Mouse (Mus musculus): ENCODE data around the gene Dera. TPM values are rescaled to one million over a fixed set of nuclear protein-coding genes. Genes with fewer than 3 reads are reported as not detected.

Dera gene
- polyA plus RNA-seq, 1 experiment from 2014 or later: 74.5 TPM

DNA sequence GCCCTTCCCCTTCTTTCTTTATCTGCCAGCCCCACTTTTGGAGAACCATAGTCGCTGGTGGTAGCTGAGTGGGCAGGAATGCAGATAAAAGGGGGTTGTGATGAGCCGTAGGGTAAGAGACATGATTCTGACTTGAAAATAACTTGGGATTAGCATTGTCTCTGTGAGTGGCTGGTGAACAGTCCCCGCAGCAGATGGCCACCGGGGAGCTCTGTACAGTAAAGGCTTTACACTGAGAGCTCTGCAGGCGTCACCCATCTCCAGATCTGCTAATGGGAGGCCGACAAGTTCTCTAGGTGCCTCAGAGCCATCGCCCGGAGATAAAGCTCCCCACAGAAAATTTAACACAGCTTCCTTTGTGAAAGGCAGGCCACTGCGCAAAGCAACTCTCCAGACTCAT lies 62.2 kb downstream of the Dera start:
- H3K4me1 ChIP-seq (ENCODE audit: control insufficient read depth, insufficient read depth, low read length): no peaks in the 10 kb centered on the region
- H3K36me3 ChIP-seq (replicated peaks; ENCODE audit: control insufficient read depth, insufficient read depth, low read depth, low read length): no peaks in the 10 kb centered on the region
- no peak overlapping the region for H3K4me2 ChIP-seq (ENCODE audit: low read depth, low read length)
- H3K4me3 ChIP-seq (ENCODE audit: low read depth, low read length): no peak overlapping the region
- no peak overlapping the region for H3K27ac ChIP-seq (replicated peaks; ENCODE audit: low read depth, low read length)
- DNase-seq (ENCODE audit: low spot score) (no peak), ATAC-seq (replicated peaks; ENCODE audit: insufficient number of reproducible peaks, low FRiP score, low TSS enrichment, low read depth) (no peak)
- no peaks in the 10 kb centered on the region for H3K27me3 ChIP-seq (ENCODE audit: control insufficient read depth, insufficient read depth, low read length)
- WGBS: 84% methylated on average over 9 of the region's 9 CpGs
- H3K9me3 ChIP-seq (replicated peaks; ENCODE audit: control insufficient read depth, low read length): no peaks in the 10 kb centered on the region
- H3K9ac ChIP-seq (replicated peaks; ENCODE audit: low read length): no peak overlapping the region

GRCm38 (mm10) chr6:137822550-137822949 lies 68.2 kb downstream of the Dera start:
- Histone ChIP-seq H3K4me3 (ENCODE audit: low read depth, low read length) (no peak overlapping the region), H3K27me3 (ENCODE audit: control insufficient read depth, insufficient read depth, low read length) (no peaks in the 10 kb centered on the region), H3K9me3 (replicated peaks; ENCODE audit: control insufficient read depth, low read length) (no peaks in the 10 kb centered on the region), H3K36me3 (replicated peaks; ENCODE audit: control insufficient read depth, insufficient read depth, low read depth, low read length) (no peaks in the 10 kb centered on the region), H3K9ac (replicated peaks; ENCODE audit: low read length) (no peak overlapping the region), H3K4me2 (ENCODE audit: low read depth, low read length) (no peak overlapping the region), H3K27ac (replicated peaks; ENCODE audit: low read depth, low read length) (no peak overlapping the region), H3K4me1 (ENCODE audit: control insufficient read depth, insufficient read depth, low read length) (no peaks in the 10 kb centered on the region)
- ATAC-seq (replicated peaks; ENCODE audit: insufficient number of reproducible peaks, low FRiP score, low TSS enrichment, low read depth) (no peak), DNase-seq (ENCODE audit: low spot score) (no peak)
- 81% methylated on average over 5 of the region's 5 CpGs for WGBS

DNA sequence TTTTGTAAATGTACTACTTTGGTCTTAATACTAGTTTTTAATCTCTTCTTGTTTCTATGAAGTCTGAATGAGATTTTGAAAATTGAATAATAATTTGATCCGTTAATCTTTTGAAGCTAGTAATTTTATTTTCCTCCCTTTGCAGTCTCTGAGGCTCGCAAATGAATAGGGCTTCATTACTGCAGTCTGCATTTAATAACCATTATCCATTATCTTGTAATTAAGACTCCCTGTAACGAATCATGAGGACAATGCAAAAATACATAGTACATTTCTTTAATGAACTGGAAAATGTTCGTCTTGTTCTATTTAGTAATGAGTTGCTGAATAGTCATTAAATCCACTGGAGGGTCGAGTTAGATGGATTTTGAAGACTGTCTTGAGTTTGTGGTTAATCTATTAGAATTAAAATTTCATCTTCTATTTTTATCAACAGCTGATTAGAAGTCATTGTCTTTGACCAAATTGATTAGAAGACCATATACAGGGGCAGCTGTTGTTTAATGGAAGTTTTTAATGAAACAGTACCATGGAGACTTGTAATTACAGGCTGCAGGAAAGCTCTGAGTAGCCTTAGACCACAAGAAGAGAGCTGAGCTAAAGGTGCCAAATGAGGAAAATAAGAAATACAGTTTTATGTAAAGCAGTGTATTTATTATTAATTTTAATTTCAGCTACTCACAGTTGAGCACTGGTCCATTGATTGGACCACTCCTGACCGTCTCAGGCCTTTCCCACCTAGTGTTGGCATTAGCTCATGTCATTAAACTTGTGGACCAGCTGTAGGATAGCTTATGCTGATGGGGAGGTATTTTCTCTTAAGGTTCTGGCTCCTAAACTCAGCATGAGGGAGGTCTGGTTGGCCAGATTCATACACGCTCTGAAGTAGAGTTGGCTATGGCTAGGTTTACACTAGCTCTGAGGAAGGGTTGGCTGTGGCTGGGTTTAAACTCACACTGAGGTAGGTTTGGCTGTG lies 70.0 kb downstream of the Dera start:
- Histone ChIP-seq H3K9me3 (replicated peaks; ENCODE audit: control insufficient read depth, low read length) (no peaks in the 10 kb centered on the region), H3K4me2 (ENCODE audit: low read depth, low read length) (no peak overlapping the region), H3K36me3 (replicated peaks; ENCODE audit: control insufficient read depth, insufficient read depth, low read depth, low read length) (no peaks in the 10 kb centered on the region), H3K27ac (replicated peaks; ENCODE audit: low read depth, low read length) (no peak overlapping the region), H3K4me3 (ENCODE audit: low read depth, low read length) (no peak overlapping the region), H3K27me3 (ENCODE audit: control insufficient read depth, insufficient read depth, low read length) (no peaks in the 10 kb centered on the region), H3K4me1 (ENCODE audit: control insufficient read depth, insufficient read depth, low read length) (no peaks in the 10 kb centered on the region), H3K9ac (replicated peaks; ENCODE audit: low read length) (no peak overlapping the region)
- DNase-seq (ENCODE audit: low spot score) (no peak), ATAC-seq (replicated peaks; ENCODE audit: insufficient number of reproducible peaks, low FRiP score, low TSS enrichment, low read depth) (no peak)
- 80% methylated on average over 7 of the region's 7 CpGs for WGBS

GRCm38 (mm10) chr6:137825022-137825613 lies 70.8 kb downstream of the Dera start:
- no peak overlapping the region for H3K9ac ChIP-seq (replicated peaks; ENCODE audit: low read length)
- no peak for DNase-seq (ENCODE audit: low spot score)
- WGBS: 81% methylated on average over 5 of the region's 5 CpGs
- 0 out of 2 replicates have a peak, but pooled peaks have one; percentile 31 for ATAC-seq (replicated peaks; ENCODE audit: insufficient number of reproducible peaks, low FRiP score, low TSS enrichment, low read depth)
- H3K36me3 ChIP-seq (replicated peaks; ENCODE audit: control insufficient read depth, insufficient read depth, low read depth, low read length): no peaks in the 10 kb centered on the region
- H3K4me1 ChIP-seq (ENCODE audit: control insufficient read depth, insufficient read depth, low read length): no peaks in the 10 kb centered on the region
- no peak overlapping the region for H3K27ac ChIP-seq (replicated peaks; ENCODE audit: low read depth, low read length)
- H3K4me2 ChIP-seq (ENCODE audit: low read depth, low read length): no peak overlapping the region
- no peaks in the 10 kb centered on the region for H3K27me3 ChIP-seq (ENCODE audit: control insufficient read depth, insufficient read depth, low read length)
- no peaks in the 10 kb centered on the region for H3K9me3 ChIP-seq (replicated peaks; ENCODE audit: control insufficient read depth, low read length)
- H3K4me3 ChIP-seq (ENCODE audit: low read depth, low read length): no peak overlapping the region

GRCm38 (mm10) chr6:137829056-137829776 lies 74.9 kb downstream of the Dera start:
- no peak overlapping the region for H3K9ac ChIP-seq (replicated peaks; ENCODE audit: low read length)
- 88% methylated on average over 12 of the region's 12 CpGs for WGBS
- ATAC-seq (replicated peaks; ENCODE audit: insufficient number of reproducible peaks, low FRiP score, low TSS enrichment, low read depth) (no peak), DNase-seq (ENCODE audit: low spot score) (no peak)
- no peaks in the 10 kb centered on the region for H3K4me1 ChIP-seq (ENCODE audit: control insufficient read depth, insufficient read depth, low read length)
- H3K27me3 ChIP-seq (ENCODE audit: control insufficient read depth, insufficient read depth, low read length): no peaks in the 10 kb centered on the region
- H3K4me3 ChIP-seq (ENCODE audit: low read depth, low read length): no peak overlapping the region
- no peaks in the 10 kb centered on the region for H3K9me3 ChIP-seq (replicated peaks; ENCODE audit: control insufficient read depth, low read length)
- no peak overlapping the region for H3K4me2 ChIP-seq (ENCODE audit: low read depth, low read length)
- H3K36me3 ChIP-seq (replicated peaks; ENCODE audit: control insufficient read depth, insufficient read depth, low read depth, low read length): no peaks in the 10 kb centered on the region
- no peak overlapping the region for H3K27ac ChIP-seq (replicated peaks; ENCODE audit: low read depth, low read length)

DNA sequence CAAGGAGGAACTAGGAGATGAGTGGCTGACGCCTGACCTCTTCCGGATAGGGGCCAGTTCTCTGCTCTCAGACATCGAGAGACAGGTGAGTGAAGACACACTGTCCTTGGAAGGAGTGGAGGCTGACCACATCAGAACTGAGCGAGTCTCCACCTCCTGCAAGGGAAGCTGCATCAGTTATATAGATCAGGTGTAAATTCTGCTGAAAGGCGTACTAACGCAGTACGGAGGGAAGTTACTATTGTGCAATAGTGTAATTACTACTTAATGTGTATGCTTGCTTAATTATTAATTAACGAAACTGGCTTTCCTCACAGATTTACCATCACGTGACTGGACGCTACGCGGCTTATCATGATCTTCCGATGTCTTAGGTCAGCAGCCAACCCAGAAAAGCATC lies 82.5 kb downstream of the Dera start:
- ATAC-seq (replicated peaks; ENCODE audit: insufficient number of reproducible peaks, low FRiP score, low TSS enrichment, low read depth): no peak
- Histone ChIP-seq H3K4me3 (ENCODE audit: low read depth, low read length) (no peak overlapping the region), H3K36me3 (replicated peaks; ENCODE audit: control insufficient read depth, insufficient read depth, low read depth, low read length) (no peaks in the 10 kb centered on the region), H3K4me2 (ENCODE audit: low read depth, low read length) (no peak overlapping the region), H3K9ac (replicated peaks; ENCODE audit: low read length) (no peak overlapping the region), H3K9me3 (replicated peaks; ENCODE audit: control insufficient read depth, low read length) (no peaks in the 10 kb centered on the region), H3K4me1 (ENCODE audit: control insufficient read depth, insufficient read depth, low read length) (no peaks in the 10 kb centered on the region), H3K27ac (replicated peaks; ENCODE audit: low read depth, low read length) (no peak overlapping the region), H3K27me3 (ENCODE audit: control insufficient read depth, insufficient read depth, low read length) (no peaks in the 10 kb centered on the region)
- DNase-seq (ENCODE audit: low spot score): no peak
- WGBS: 91% methylated on average over 13 of the region's 13 CpGs

DNA sequence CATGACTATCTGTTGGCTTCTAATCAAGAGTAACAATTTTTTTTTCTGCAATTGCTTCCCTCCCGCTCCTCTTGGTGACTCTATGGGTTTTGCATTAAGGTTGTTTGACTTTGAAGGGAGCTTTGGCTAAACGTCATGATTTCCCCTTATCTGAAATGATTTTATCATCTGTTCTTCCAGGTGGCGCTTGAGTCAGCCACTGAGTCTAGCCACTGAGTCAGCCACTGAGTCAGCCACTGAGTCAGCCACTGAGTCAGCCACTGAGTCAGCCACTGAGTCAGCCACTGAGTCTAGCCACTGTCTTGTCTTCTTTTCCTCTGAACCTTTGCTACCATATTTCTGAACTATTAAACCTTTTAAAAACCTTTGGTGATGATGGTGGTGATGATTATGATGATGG lies 89.0 kb downstream of the Dera start:
- DNase-seq (ENCODE audit: low spot score): no peak
- H3K27me3 ChIP-seq (ENCODE audit: control insufficient read depth, insufficient read depth, low read length): no peaks in the 10 kb centered on the region
- no peak overlapping the region for H3K9ac ChIP-seq (replicated peaks; ENCODE audit: low read length)
- no peak overlapping the region for H3K4me2 ChIP-seq (ENCODE audit: low read depth, low read length)
- 89% methylated on average over 3 of the region's 3 CpGs for WGBS
- ATAC-seq (replicated peaks; ENCODE audit: insufficient number of reproducible peaks, low FRiP score, low TSS enrichment, low read depth): no peak
- no peak overlapping the region for H3K4me3 ChIP-seq (ENCODE audit: low read depth, low read length)
- no peaks in the 10 kb centered on the region for H3K36me3 ChIP-seq (replicated peaks; ENCODE audit: control insufficient read depth, insufficient read depth, low read depth, low read length)
- no peaks in the 10 kb centered on the region for H3K4me1 ChIP-seq (ENCODE audit: control insufficient read depth, insufficient read depth, low read length)
- H3K27ac ChIP-seq (replicated peaks; ENCODE audit: low read depth, low read length): no peak overlapping the region
- no peaks in the 10 kb centered on the region for H3K9me3 ChIP-seq (replicated peaks; ENCODE audit: control insufficient read depth, low read length)
